23 mouse cellular contexts compared by ENCODE assay signal in genomic region chr13:52334962-52335361, GRCm38 (mm10).
DNase-seq lines count a peak whose midpoint lies in the region; ATAC-seq lines count a peak whose summit lies in the region.
"Had no signal": no experiment of that assay in that cellular context is flagged by ENCODE, and none has a peak within 500 bp of the region (broad histone marks: within the 10 kb centered on the region; RNA-seq: fewer than 3 reads in every experiment).

No protein-coding gene starts in this region.

- peak; percentile 14 for DNase-seq in thymus, postnatal 14 days
- DNase-seq in thymus, postnatal 36 days = no peak
- peak; percentile 28 for DNase-seq in T-cell, adult 2 months (ENCODE audit: low spot score)
- DNase-seq in gastrocnemius, postnatal 25 days = no peak
- no peak for DNase-seq in cerebellum, postnatal 10 days
- no peak for DNase-seq in gastrocnemius, postnatal 10 days
- DNase-seq: adrenal gland, postnatal 25 days; cerebellum, adult 2 months; cerebellum, postnatal 36 days; gastrocnemius, adult 2 months; heart, postnatal 36 days; kidney, adult 8-10 months; kidney, postnatal 4 days; liver, embryonic 13.5 days; lung, adult 18-20 months; lung, postnatal 4 days; thymus, postnatal 25 days had no signal

- peak; percentile 89 for ATAC-seq in megakaryocyte progenitor cell, adult 5-6 weeks (replicated peaks; ENCODE audit: poor library complexity)
- ATAC-seq: CD4-positive, CD25-positive, alpha-beta regulatory T cell, adult 4 months; forebrain, embryonic 16.5 days; intestine, embryonic 16.5 days; lung, postnatal 0 days; midbrain, embryonic 16.5 days had no signal

Comparison
In these comparisons a context has a peak if more than half of its experiments do, and no peak if none do; other contexts are left out.
1. DNase-seq: peak in thymus, postnatal 14 days (single experiment) and T-cell, adult 2 months (single experiment); none in thymus, postnatal 36 days (0 of 2), gastrocnemius, postnatal 25 days (single experiment), cerebellum, postnatal 10 days (0 of 2) and gastrocnemius, postnatal 10 days (single experiment).